Mouse (Mus musculus): ENCODE results near the gene Slc5a11.

Slc5a11 gene

DNA sequence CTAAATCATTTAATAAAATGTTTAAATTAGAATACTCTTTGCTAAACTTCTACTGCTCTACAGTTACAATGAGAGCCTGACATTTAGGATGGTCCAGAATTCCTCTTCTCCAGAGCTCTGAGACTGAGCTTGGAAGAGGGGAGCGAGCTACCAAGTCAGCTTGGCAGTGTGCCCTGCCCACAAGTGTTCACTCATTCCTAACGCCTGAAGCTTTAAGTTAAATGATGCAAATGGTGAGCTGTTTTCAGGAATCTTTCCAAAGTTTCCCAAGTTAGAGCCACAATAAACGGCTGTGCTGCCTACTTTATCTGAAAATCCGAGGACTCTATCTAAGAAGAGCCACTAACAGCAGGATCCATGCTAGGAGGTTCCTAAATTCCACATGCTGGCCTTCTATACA is 69.2 kb downstream of the Slc5a11 start:
- DNase-seq (ENCODE audit: low read depth, low spot score) = no peak

DNA sequence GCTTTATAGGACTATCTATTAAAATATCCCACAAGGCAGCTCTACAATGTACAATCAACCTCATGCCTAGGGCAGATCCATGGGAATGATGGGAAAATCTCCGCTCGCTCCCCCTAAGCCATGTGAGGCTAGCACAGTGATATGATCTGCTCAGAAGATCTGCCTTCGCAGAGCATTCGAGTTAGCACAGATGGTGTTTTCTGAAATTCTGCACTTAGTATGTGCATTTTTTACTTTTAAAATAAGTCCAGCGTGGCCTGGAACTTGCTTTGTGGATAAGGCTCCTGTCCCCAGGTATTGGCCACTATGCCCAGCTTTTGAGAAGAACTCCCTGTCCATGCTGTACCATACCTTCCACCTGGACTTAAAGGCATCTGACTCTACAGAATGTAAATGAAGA is 71.3 kb downstream of the Slc5a11 start:
- no peak for DNase-seq (ENCODE audit: low read depth, low spot score)

DNA sequence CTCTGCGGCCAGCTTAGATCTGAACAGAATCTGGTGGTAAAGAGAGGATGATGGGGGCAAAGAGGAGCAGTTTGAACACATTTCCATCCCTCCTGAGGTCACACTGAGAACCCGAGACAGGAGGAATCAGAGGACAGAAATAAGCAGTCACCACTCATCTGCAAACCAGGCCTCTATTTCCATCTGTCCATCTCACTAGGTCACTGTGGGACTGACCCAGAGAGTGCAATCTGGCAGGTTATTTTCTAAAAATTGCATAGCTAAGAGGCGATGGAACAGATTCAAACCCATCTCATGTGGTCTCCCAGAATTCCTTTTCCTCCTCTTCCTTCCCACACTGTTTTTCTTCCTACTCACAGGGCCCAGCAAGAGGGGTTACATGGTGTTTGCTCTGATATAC is 73.3 kb downstream of the Slc5a11 start:
- no peak for DNase-seq (ENCODE audit: low read depth, low spot score)

DNA sequence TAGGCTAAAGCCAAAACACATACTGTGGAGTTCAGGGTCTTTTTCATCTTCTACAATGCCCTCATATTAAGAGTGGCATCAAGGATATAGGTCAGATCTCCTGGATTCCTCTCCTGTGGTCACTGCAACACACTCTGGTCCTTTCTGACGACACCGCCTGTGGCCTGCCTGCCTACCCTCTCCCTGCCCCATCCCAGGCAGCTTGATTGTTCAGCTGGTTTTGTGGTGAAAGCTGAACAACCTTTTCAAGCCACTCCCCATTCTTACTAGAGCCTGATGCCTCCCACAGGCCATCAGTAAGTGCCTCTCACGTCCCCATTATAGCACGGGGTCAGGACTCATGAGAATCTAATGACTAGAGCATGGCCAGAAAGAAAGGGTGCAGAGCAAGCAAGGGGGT is 74.6 kb downstream of the Slc5a11 start:
- DNase-seq (ENCODE audit: low read depth, low spot score) = no peak

DNA sequence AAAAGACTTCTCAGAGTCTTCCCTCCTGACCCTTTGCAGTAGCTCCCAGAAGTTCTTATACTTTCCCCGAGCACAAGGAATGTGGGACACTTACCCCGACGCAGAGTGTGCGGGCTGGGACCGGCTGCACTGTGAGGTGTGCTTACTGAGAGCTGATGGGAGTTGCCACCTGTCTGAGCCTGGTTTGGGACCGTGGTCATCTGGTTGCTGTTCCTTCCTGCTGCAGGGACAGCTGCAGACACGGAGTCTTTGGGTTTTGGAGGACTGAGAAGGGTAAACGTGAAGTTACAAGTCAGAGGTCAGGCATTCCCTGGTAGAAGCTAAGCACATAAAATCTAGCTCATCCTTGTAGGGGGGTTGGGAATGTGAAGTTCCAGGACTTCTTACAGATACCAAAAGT is 77.4 kb downstream of the Slc5a11 start:
- no peak for DNase-seq (ENCODE audit: low read depth, low spot score)

DNA sequence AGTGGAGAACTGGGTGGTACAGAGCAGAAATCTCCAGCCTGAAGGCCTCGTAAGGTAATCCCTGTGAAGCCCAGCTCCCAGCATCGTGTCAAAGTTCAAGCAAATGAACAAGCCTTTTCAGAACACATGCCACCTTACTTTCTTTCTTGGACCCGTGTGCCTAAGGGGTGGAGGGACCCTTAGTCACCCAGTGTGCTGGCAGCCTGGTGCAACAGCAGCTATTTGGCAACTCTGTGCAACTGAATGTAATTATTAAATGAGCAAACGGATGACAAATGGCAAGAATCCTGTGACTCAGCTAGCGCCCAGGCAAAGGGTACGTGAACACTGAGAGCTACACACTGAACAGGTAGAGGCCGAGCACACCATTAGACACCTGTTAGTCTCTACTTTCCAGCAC is 79.3 kb downstream of the Slc5a11 start:
- DNase-seq (ENCODE audit: low read depth, low spot score) = no peak

DNA sequence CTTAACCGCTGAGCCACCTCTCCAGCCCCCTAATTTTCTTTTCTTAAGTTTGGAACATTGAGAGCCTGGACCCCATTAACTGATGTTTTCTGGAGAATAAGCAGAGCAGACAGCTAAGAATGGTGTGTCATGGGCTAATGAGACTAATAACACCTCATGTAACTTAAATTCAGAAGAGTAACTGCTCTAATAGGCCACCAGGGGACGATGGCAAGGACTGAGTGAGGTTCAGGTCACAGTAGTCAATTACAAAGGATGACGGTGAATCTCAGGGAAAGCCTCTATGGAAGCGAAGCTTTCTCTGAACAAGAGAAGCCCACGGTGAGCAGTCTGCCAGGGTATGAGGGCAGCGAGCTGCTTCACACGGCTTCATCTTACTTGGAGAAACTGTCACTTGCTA is 80.8 kb downstream of the Slc5a11 start:
- no peak for DNase-seq (ENCODE audit: low read depth, low spot score)

DNA sequence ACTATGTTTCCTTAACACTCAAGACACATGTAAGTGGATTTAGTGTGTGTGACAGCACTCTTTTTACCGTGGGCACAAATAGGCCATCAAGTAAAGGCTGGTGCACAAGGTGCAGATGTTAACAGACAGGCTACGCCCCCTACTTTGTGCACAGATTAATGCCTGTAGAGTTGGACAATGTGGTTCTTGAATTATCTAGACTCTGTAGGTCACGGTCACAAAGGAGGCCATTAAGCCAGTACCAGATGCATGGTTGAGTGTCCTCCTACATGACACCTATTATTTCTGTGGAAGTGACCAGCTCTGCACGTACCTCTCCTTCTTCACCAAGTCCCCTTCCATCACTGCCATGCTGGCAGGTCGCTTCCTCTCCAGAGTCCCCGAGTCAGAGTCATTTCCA is 81.5 kb downstream of the Slc5a11 start:
- DNase-seq (ENCODE audit: low read depth, low spot score) = no peak

DNA sequence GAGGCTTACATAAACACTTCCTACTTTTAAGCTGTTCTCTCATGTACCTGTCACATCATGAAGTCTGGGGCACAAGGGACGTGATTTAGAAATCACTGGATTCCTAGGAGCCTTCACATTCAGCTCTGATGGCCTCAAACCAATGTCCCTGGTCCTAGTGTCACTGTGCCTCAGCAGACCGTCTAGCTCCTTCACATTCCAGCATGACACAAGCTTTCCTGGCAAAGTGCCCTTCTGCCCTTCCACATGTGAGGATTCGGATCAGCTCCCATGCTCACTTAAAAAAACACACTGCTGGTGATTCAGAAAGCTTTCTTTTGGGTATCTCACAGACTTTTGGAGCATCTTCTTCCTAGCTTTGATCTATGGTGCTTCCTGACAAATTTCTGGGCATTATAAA is 83.6 kb downstream of the Slc5a11 start:
- no peak for DNase-seq (ENCODE audit: low read depth, low spot score)

DNA sequence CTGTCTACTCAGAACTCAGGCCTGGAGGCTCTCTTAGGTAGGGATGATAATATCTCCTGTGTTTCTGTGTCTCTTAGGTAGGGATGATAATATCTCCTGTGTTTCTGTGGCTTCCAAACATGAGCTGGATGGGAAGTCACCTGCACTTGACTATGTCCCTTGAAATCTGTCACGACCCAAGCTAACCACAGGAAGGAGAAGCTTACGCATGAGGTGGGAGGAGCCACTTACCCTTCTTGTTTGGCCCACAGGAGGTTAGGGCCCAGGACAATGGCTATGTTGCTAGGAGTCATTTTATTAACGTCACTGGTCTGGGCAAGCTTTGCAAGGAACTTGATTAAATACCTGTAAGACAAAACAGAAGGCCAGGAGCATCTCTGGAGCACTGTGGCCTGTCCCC is 85.7 kb downstream of the Slc5a11 start:
- no peak for DNase-seq (ENCODE audit: low read depth, low spot score)

DNA sequence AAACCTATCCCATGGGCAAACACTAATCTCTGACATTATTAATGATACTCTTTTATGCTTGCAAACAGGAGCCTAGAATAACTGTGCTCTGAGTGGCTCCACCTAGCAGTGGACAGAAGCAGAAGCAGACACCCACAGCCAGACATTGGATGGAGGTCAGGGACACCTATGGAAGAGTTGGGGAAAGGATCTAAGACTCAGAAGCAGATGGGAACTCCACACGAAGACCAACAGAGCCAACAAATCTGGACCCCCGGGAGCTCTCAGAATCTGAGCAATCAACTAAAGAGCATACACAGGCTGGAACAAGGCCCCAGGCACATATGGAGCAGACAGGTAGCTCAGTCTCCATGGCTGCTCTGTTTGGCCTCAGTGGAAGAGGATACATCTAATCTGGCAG is 90.8 kb downstream of the Slc5a11 start:
- no peak for DNase-seq (ENCODE audit: low read depth, low spot score)

DNA sequence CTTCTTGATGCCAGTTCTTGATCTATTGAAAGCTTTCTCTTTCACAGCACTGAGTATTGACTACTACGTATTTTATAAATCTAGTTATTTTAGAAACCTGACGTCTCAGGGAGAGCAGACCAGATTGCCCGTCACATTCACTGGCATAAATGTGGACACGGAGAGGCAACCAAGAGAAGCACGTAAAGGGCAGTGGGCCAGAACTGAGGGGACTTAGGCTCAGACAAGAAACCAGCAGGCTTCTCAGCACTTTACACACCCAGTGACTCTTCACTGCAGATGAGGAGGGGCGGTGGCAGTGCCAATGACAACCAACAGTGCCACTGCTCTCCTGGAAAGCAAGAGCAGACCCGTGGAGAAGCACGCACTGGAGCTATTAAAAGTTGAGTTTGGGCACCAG is 92.7 kb downstream of the Slc5a11 start:
- DNase-seq (ENCODE audit: low read depth, low spot score) = no peak

DNA sequence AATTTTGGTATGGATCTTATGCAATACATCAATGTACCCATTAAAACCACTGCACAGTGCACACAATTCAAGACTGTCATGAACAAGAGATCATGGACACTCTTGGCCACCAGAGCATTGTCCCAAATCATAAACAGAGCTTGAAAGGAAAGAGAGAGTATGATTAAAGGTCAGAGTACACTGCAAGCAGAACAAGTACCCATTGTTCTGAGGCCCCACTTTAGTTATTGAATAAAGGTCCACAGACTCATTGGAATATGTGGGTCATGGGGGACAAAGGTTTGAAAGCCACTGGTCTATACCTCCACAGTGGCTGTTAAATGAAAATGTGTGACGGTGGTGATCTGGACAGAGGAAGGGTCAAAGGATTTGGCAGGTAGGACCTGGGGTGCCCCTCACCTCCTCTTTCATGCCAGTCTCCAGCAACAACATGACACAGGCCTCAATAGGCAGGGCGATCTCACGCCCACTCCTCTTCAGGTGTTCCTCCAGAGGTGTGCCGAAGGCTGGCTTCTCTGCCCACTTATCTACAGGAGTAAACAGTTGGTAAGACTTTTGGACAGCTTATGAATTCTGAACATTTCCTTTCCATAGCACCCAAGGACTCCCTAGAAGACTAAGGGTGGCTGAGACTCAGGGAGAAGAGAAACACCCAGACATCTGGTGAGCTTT is 93.4 kb downstream of the Slc5a11 start:
- DNase-seq (ENCODE audit: low read depth, low spot score) = no peak

DNA sequence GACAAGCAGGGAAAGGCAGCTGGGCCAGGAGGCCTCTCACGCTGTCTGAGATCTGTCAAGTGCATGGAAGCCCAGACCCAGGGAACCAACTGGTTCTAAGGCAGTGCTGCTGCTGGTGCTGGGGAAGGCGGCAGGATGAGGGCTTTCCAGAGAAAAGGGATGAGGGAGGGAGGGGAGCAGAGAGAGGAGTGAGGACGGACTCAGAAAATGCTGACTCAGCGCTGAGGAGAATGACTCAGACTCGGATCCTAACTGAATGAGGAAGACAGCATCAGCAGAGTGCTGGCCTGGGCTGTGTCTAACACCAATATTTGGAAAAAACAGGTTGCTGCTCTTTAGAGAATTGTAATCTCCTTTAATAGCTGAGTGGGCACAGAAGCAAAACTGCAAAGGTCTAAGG is 97.3 kb downstream of the Slc5a11 start:
- no peak for DNase-seq (ENCODE audit: low read depth, low spot score)

DNA sequence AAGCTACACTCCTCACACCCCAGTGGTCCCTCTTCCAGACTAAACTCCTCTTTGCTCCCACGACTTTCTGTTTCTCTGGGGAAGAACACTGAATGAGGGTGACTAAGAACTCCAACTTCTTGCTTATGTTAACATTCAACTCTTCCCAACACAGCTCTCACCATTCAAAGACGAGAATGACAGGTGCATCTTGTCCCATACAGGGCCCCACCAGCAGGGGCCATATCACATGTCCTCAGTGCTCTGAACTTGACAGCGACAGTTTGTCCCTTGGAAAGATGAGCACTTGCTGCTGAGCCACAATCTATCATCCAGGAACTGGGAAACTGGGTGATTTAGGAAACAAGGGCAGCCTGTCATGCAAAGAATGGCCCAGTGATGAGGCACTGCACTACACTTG is 98.2 kb downstream of the Slc5a11 start:
- DNase-seq (ENCODE audit: low read depth, low spot score) = no peak

DNA sequence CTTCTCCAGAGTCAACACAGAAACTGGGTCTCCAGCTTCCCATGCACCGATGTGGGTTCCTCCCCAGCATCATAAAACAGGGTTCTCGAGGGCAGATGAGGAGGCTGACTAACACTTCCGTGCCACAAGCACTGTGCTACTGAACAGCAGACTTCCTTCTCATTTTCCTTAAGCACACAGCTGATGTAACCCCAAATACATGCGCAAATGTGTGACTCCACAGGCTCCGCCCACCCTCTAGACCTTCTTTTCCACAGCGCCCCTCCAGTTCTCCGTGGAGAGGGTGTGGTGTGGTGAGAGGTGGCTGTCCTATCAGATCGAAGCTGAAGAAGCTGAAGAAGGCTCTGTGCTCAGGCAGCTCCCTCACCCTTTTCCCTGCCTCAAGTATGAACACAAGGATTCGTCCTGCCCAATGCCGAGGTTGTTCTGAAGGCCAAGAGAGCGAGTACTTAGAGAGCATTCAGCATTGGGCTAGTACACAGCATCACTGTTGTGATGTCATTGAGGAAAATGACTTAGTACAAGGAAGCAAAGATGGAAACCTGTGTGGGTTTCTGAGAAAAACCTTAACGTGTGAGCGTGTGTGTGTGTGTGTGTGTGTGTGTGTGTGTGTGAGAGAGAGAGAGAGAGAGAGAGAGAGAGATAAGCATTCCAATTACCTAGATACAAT is 108.0 kb downstream of the Slc5a11 start:
- no peak for DNase-seq (ENCODE audit: low read depth, low spot score)
